Mouse (Mus musculus) bone marrow, adult 2 months (tissue): ENCODE results near the gene Gclc.

Experiments
- CTCF ChIP-seq: fragments of 200-500 bp; IDR thresholded peaks from 2 replicates; pipeline ENCODE4 v1.5.1; 2011; ENCODE audit warnings: low read length, control low read depth; ENCODE audit not compliant: control insufficient read depth, insufficient read depth
- POLR2A ChIP-seq: fragments of 200-500 bp; IDR thresholded peaks from 2 replicates; pipeline ENCODE4 v1.6.1; 2011; ENCODE audit warnings: low read depth, mild to moderate bottlenecking, control low read depth, low read length, borderline replicate concordance; ENCODE audit not compliant: control insufficient read depth

DNA sequence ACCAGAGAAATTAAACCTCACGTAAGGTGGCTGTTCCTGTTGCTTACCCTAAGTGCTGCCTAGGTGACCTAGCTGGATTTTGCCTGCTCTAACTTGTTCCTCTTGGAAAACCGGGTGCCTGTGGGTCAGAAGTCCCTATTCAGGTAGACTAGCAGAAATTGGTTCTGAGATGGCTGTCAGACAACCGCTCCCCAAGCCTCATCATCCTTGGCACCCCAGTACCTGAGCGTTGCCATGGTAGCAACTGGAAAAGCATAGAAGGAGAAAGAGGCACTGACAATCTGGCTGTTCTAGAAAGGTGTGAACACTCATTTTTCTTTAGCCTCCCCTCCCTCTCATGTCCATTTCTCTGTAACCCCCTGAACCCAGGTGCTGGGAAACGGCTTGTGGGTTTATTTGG, 17.0 kb downstream of the Gclc start:
- no peak for TF ChIP-seq CTCF
- no peak for TF ChIP-seq POLR2A
